Mouse (Mus musculus): ENCODE results near the gene Clec11a. TPM values are rescaled to one million over a fixed set of nuclear protein-coding genes. Genes with fewer than 3 reads are reported as not detected.
A peak's percentile ranks its signal among the peaks of the same experiment; 100 is the strongest.

The Clec11a gene
- total RNA-seq (2017), result 2.7 and 5.5 TPM in 2 replicates

DNA sequence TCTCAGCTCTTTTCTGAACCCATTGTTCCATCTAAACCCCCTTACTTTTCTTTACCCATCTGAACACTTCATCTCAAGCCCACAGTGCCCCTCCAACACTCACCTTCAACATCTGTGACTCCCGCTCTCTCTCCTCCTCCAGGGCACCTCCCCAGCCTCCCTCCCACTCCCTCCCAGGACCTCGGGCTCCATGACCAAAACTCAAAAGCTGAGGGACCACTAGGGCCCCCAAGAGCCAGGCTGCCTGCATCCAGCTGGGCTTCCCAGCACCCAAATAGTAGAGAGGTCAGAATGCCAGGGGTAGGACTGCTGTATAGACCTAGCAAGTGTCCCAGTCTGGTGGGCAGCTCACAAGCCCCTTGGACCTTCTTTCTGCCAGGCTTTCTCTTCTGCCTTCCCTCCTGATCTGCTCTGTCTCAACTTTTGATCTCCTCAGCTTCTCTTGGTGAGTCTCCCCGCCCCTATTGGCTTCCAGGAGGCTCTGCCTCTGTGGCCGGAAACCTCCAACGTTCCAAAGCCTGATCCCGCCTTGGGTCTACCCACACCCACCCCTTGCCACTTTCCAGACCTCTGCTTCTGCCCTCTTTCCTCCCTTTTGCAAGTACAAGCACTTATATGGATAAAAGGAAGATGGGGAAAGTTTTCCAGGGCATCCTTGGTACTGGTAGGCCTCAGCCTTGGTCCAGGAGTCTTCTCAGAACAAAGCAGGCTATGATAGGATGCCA is at the start of gene Clec11a:
Gene Clec11a, minus strand, starts transcription at position 387 of the 725 bp plus-strand sequence.
- ATAC-seq (replicated peaks; ENCODE audit: low read depth, poor library complexity, severe bottlenecking), result no peak

DNA sequence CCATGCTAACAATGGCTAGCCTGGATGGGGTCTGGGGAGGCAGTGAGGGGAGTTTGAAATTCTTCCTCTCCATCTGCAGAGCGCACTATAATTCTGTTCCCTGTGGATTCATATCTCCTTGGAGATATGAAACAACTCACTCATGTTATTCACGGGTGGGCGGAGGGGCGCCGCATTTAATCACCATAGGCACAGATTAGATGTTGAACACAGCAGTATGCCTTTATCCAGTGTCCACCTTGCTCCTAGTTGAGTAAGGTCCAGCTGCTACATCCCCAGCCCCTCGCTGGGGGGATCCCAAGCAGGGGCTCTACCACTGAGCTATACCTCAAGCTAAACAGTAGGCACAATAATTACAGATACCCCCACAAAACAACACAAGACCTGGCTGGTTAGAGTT is 48.7 kb upstream of the Clec11a start:
- no peak for ATAC-seq (replicated peaks; ENCODE audit: low read depth, poor library complexity, severe bottlenecking)

DNA sequence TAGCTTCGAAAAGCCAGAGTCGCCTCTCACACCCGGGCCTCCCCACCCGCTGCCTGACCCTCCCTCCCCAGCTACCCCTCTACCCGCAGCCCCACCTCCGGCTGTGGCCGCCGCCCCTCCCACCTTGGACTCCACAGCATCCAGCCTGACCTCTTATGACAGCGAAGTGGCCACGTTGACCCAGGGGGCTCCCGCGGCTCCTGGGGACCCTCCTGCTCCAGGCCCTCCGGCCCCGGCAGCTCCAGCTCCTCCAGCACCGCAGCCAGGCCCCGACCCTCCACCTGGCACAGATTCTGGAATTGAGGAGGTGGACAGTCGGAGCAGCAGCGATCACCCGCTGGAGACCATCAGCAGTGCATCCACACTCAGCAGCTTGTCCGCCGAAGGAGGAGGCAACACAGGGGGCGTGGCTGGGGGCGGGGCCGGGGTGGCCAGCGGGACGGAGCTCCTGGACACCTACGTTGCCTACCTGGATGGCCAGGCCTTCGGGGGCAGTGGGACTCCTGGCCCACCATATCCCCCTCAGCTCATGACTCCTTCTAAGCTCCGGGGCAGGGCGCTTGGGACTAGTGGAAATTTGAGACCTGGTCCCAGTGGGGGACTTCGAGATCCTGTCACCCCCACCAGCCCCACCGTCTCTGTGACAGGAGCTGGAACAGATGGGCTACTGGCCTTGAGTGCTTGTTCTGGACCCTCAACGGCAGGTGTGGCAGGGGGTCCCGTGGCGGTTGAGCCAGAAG is 47.1 kb upstream of the Clec11a start:
- ATAC-seq (replicated peaks; ENCODE audit: low read depth, poor library complexity, severe bottlenecking), result no peak

DNA sequence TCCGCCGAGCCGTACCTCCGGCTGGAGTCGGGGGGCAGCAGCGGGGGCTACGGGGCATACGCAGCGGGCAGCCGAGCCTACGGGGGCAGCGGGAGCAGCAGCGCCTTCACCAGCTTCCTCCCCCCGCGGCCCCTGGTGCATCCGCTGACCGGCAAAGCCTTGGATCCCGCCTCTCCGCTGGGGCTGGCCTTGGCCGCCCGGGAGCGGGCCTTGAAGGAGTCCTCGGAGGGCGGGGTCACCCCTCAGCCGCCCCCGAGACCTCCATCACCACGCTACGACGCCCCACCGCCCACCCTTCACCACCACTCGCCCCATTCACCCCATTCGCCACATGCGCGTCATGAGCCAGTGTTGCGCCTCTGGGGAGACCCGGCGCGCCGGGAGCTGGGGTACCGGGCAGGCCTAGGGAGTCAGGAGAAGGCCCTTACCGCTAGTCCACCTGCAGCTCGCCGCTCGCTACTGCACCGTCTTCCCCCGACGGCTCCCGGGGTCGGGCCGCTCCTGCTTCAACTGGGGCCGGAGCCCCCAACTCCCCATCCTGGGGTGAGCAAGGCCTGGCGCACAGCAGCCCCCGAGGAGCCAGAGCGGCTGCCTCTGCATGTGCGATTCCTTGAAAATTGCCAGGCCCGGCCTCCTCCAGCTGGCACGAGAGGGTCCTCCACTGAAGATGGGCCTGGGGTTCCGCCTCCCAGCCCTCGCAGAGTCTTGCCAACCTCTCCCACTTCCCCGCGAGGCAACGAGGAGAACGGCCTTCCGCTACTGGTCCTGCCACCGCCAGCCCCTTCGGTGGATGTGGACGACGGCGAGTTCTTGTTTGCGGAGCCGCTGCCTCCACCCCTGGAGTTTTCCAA is 46.3 kb upstream of the Clec11a start:
- ATAC-seq (replicated peaks; ENCODE audit: low read depth, poor library complexity, severe bottlenecking), result no peak

DNA sequence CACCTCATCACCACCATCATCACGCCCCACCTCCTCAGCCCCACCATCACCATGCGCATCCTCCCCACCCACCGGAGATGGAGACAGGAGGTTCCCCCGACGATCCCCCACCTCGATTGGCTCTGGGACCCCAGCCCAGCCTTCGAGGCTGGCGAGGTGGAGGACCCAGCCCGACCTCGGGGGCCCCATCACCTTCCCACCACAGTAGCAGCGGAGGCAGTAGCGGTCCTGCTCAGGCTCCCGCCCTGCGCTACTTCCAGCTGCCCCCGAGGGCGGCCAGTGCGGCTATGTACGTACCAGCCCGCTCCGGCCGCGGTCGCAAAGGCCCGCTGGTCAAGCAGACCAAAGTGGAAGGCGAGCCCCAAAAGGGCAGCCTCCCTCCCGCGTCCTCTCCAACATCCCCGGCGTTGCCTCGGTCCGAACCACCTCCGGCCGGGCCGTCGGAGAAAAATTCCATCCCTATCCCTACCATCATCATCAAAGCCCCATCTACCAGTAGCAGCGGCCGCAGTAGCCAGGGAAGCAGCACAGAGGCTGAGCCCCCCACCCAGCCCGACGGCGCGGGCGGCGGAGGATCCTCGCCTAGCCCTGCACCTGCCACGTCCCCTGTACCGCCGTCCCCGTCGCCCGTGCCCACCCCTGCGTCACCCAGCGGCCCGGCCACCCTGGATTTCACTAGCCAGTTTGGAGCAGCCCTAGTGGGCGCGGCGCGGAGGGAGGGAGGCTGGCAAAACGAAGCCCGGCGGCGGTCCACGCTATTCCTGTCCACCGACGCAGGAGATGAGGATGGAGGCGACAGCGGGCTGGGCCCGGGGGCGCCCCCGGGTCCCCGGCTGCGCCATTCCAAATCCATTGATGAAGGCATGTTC is 45.4 kb upstream of the Clec11a start:
- no peak for ATAC-seq (replicated peaks; ENCODE audit: low read depth, poor library complexity, severe bottlenecking)

DNA sequence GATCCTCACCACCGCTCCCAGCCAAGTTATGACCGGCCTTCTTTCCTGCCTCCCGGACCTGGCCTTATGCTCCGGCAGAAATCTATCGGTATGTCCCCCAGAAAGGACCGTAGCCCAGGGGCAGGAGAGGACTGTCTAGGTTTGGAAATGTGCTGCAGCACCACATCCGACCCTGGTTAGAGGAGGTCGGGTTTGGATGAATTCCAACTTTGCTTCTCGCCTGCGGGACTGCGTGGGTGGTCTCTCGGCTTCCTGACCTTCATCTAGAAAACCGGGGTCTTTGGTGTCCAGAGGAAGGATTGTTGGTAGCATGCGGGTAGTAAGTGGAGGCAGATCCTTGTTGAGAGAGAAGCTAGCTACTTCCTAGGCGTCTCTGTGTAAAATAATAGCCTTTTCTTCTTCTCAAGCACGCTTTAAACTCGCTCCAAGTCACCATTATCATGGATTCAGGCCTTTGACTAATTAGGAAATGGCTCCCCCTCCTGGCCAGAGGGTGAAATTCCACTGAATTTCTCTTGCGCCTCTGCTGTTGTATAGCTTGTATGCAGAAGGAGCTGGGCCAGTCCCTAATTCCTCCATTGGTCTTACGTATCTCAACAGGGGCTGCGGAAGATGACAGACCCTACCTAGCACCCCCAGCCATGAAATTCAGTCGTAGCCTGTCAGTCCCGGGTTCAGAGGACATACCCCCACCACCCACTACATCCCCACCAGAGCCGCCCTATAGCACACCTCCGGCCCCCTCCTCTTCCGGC is 44.4 kb upstream of the Clec11a start:
- ATAC-seq (replicated peaks; ENCODE audit: low read depth, poor library complexity, severe bottlenecking), result peak; percentile 80

DNA sequence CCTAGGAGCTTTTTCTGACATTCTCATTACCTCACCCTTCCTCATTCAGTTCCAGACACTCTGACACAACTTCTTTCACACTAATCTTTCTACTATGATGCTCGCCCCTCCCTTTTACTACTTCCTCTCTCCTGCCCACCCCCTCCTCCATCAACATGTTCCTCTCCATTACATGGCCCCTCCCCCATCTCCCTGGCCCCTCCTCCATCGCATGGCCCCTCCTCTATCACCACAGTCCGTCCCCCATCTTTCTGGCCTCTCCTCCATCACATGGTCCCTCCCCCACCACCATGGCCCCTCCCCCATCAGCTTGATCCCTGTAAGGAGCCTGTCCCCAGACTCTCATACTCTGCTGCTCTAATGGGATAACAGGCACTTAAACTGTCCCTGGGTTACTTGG is 42.3 kb upstream of the Clec11a start:
- ATAC-seq (replicated peaks; ENCODE audit: low read depth, poor library complexity, severe bottlenecking), result no peak

DNA sequence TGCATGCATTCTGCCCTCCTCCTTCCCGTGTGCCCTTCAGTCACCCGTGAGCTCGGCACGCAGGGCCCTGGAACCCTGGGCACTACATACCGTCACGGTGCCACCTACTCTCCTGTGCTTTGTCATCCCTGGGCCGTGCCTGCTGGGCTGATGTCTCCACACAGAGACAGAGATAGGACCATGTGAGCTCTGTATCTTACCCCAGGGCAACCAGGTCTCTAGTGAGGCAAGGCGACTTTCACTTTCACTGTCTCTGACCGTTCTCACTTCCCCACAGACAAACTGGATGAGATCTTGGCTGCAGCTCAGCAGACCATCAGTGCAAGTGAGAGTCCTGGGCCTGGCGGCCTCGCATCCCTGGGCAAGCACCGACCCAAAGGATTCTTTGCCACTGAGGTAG is 37.9 kb upstream of the Clec11a start:
- ATAC-seq (replicated peaks; ENCODE audit: low read depth, poor library complexity, severe bottlenecking), result peak; percentile 87

DNA sequence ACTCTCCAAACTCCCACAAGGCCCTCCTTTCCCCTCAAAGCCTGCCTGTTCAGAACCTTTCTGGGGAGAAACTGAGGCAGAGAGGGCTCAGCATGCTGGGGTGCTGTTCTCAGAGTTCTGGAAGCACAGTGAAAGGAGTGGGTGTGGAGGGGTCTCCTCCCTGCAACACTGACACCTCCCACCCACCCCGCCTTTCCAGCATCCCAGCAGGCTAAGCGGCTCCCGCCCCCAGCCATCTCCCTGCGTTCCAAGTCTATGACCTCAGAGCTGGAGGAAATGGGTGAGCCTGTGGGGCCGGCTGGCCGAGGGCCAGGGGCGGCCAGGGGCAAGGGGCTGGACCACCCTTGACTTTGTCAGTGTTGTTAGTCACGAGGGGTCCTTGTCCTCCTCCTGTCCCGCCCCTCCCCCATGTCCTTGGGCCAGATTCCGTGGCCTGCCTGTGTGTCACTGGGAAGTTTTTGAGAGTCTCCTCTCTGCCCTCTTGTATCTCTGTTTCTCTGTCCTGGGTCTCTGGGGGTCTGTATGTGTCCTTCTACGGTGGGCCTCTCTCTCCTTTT is 36.8 kb upstream of the Clec11a start:
- ATAC-seq (replicated peaks; ENCODE audit: low read depth, poor library complexity, severe bottlenecking), result no peak

DNA sequence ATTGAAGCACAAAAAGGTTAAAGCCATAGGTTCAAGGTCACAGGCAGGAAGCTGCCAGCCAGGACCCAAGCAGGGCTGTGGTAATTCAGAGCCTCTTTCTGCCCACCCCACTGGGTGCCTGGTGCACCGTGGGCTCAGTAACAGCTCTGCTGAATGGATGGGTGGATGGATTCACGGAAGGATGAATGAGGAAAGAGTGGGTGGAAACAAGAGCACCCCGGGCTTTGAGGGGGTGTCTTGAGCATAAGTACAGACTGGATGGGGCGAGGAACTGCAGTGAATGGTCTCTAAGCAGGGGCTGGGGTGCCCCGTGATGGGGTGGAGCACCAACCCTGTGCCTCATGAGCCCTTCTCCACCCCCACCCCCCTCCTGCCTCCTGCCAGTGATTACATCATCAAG is 35.0 kb upstream of the Clec11a start:
- no peak for ATAC-seq (replicated peaks; ENCODE audit: low read depth, poor library complexity, severe bottlenecking)

DNA sequence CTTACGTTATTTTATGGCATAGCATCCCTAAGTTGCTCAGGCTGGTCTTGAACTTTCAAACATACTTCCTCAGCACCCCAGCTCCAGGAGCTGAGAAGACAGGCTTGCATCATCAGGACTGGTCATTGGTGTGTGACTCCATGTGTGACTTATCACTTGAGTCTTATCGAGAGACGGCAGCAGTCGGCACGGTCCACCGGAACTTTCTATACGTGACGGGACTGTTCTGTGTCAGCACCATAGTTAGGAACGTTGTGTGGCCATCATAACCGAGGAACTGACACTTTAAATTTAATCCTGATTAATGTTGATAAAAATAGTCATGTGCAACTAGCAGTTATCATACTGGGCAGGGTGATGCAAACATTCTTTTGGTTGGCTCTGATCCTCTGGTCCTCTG is 34.4 kb upstream of the Clec11a start:
- no peak for ATAC-seq (replicated peaks; ENCODE audit: low read depth, poor library complexity, severe bottlenecking)

DNA sequence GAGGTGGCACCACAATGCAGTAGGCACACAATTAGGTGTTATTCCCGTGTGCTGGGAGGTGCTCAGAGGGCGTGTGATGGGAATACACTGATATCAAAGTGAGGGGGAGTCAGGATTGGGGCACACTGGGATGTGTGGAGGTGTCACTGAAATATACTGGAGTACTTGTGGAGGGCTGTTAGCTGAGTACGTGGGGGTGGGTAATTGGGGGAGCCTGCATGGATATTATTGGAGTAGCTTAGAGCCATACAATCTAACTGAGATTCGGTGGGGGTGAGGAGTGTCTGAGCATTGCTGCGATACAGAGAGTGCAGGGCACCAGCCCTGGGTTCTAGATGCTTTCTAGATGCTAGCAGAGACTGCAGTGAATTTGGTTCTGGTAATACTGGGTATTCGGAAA is 33.5 kb upstream of the Clec11a start:
- ATAC-seq (replicated peaks; ENCODE audit: low read depth, poor library complexity, severe bottlenecking), result no peak

DNA sequence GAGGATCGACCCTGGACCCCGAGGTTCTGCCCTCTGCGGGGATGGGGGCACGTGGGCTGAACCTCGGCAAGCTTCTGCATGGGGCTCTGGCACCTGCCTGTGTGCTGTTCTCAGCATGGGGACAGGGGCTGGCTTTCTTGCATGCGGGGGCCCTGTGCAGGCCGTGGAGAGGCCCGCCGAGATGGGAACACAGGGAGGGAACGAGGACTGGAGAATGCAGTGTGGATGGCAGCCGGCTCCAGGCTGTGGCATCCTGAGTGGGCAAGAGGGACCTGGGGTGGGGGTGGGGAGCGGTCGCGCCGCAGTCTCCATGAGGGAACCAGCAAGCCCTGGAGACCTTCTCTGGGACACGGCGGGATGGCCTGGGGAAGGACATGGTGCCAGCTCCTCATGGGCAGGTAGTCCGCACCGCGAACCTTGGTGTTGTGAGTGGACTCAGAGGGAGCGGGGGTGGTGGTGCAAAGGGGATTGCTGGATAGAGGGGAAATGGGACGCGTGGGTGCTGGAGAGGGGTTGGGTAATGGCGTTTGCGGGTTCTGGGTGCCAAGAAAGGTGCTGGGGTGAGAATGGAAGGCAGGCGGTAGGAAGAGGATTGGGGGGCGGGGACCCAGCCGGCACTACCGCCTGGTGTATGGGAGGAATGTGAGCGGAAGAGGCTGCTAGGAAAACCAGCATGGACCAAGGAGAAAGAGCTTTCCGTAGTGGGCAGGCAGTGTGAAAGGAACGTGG is 30.6 kb upstream of the Clec11a start:
- ATAC-seq (replicated peaks; ENCODE audit: low read depth, poor library complexity, severe bottlenecking), result no peak

DNA sequence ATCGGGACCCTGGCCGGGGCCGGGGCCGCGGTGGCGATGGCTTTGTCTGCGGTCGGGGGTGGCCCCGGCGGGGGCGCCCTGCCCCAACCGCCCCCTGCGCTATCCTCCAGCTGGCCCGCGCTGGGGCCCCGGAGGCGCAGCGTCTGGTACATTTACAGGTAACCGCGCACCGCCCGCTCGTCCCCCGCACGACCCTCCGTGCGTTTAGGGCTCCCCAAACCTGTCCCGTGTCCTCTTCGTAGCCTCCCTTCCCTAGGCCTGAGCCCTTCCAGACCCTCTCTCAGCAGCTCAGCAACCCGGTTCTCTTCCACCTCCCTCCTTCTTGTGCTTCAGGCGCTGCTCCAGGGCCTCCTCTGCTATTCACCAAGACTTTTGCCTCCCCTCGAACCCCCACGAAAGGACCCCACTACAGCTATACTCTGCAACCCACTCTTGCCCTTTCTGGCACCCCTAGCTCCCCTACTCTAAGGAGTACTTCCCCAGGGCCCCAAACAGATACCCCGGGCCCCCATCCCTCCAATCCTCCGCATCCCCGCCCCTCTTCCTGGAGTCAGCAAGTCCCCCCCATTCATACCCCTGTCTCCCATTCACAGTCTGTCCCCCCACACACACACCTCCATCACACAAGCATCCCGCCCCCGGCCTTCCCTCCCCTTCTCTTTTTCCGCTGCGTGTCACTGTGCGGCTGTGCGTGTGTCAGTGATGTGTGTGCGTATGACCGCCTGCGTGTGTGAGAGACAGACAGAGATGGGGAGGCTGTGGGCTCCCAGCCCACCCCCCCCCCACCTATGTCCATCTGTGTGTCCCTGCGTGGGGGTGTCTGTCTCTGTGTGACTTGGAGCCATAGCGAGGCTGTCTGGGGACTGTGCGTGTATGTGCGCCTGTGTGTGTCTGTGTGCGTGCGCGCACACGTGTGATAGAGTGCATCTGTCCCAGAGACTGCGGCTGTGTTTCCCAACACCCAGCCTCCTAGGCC is 29.6 kb upstream of the Clec11a start:
- no peak for ATAC-seq (replicated peaks; ENCODE audit: low read depth, poor library complexity, severe bottlenecking)

DNA sequence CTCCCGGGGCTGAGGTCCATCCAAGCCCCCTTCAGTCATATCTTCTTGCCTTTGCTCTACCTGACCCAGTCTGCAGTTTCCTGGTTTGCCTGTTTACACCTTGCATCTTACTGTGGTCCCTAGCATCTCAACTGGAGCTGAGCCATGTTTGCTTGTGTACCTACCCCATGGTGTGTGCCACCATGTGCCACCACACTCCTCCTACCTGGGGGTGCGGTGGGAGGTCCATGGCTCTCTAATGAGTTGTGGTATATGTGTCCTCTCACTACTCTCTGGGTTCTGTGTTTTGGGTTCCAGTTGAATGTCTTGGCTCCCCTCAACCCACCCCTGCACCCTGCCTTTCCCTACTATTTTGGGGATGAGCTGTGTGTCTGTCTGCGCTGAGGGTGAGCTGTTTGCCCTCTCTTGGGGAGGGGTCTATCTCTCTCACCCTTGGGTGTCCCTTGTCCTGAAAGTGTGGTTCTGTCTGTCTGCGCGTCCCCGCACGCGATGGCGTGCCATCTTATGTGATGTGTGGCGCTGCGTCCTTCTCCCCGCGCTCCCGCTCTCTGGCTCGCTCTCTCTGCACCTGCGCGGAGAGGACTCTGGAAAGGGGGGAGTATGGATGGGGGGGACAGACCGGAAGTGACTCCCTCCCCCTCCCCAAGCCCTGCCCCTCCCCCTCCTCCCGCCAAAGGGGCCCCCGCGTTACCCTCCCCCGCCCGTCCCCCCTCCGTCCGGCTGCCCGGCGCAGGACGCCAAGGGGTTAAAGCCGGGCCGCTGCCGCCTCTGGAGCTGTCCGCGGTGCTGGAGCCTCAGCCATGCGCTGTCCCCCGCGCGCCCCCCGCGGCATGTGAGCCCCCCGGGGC is 28.6 kb upstream of the Clec11a start:
- ATAC-seq (replicated peaks; ENCODE audit: low read depth, poor library complexity, severe bottlenecking), result peak; percentile 62; the same call in 1 of the 2 replicates

DNA sequence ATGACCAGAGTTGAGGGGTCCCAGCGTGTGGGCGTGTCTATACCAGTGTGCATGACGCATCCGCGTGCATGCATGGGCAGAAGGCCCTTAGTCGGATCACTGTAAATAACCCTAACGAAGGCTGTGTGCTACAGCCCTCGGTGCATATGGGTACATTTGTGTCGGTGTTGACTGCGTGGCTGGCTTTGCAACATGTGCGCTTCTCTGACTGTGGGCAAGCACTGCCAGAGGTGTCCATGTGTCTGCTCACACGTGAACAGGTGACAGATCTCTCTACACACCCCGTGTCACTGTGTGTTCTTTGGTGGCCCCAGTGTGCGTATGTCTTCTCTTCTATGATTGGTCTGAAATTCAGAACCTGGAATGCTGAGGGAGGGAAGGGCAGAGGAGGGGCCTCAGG is 27.4 kb upstream of the Clec11a start:
- ATAC-seq (replicated peaks; ENCODE audit: low read depth, poor library complexity, severe bottlenecking), result no peak

Measured in common myeloid progenitor, adult 5-6 weeks (primary cell).